14 mouse cellular contexts compared by ENCODE assay signal in the genomic region with DNA sequence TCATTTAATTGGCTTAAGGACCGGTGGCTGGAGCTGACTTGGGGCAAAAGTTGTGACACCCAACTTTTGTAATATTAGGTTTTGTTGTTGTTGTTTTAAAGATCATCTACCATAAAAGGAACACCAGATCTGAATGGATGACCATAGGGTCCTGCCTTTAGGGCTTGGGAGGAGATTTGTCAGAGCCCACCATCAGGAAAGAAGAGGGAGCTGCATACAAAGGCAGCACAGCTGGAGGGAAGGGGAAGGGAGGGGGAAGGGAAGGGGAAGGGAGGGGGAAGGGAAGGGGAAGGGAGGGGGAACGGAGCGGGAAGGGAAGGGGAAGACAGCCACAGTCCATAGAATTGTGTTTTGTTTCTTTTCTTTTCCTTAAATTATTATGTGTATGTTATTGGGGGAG. TPM values are rescaled to one million over a fixed set of nuclear protein-coding genes. Genes with fewer than 3 reads are reported as not detected.
DNase-seq lines count a peak whose midpoint lies in the region; ATAC-seq lines count a peak whose summit lies in the region.
"Had no signal": no experiment of that assay in that cellular context is flagged by ENCODE, and none has a peak within 500 bp of the region (broad histone marks: within the 10 kb centered on the region; RNA-seq: fewer than 3 reads in every experiment).

No protein-coding gene starts in this region.

- peaks cover 30% of the 10 kb centered on the region for H3K4me1 ChIP-seq in heart, embryonic 12.5 days (replicated peaks)
- peaks cover 23% of the 10 kb centered on the region for H3K4me1 ChIP-seq in lung, embryonic 15.5 days
- H3K4me1 ChIP-seq in embryonic facial prominence, embryonic 14.5 days (ENCODE audit: control insufficient read depth, insufficient read depth, low read length), result no peaks in the 10 kb centered on the region
- peaks cover 9% of the 10 kb centered on the region; the same call in 1 of the 2 replicates for H3K4me1 ChIP-seq in stomach, embryonic 15.5 days

- H3K27ac ChIP-seq in heart, embryonic 12.5 days (ENCODE audit: poor library complexity, severe bottlenecking), result no peak overlapping the region
- peak overlapping the region; percentile 61; the same call in 1 of the 2 replicates for H3K27ac ChIP-seq in lung, embryonic 15.5 days
- H3K27ac ChIP-seq in embryonic facial prominence, embryonic 14.5 days (replicated peaks; ENCODE audit: low read depth, low read length), result no peak overlapping the region
- H3K27ac ChIP-seq in stomach, embryonic 15.5 days, result no peak overlapping the region
- H3K27ac ChIP-seq: embryonic facial prominence, embryonic 13.5 days had no signal

- peak overlapping the region; percentile 84 for H3K4me2 ChIP-seq in heart, embryonic 12.5 days
- H3K4me2 ChIP-seq in lung, embryonic 15.5 days, result peak overlapping the region; percentile 73; the same call in 1 of the 2 replicates
- peak overlapping the region; percentile 61; the same call in 1 of the 2 replicates for H3K4me2 ChIP-seq in embryonic facial prominence, embryonic 14.5 days (ENCODE audit: low read depth, low read length)
- H3K4me2 ChIP-seq in stomach, embryonic 15.5 days, result peak overlapping the region; percentile 81

- no peak for DNase-seq in heart, postnatal 4 days
- DNase-seq in lung, adult 18-20 months, result no peak
- DNase-seq in embryonic facial prominence, embryonic 14.5 days (ENCODE audit: low spot score), result no peak
- DNase-seq in natural killer cell, adult 2 months (ENCODE audit: low spot score in 2 of 2), result no peak
- DNase-seq: cerebellum, adult 9-10 months had no signal

- H3K27me3 ChIP-seq in heart, embryonic 12.5 days (replicated peaks), result no peaks in the 10 kb centered on the region
- no peaks in the 10 kb centered on the region for H3K27me3 ChIP-seq in lung, embryonic 15.5 days
- peaks cover 19% of the 10 kb centered on the region for H3K27me3 ChIP-seq in embryonic facial prominence, embryonic 14.5 days (replicated peaks; ENCODE audit: control insufficient read depth, insufficient read depth, low read length)
- H3K27me3 ChIP-seq in stomach, embryonic 15.5 days (replicated peaks), result no peaks in the 10 kb centered on the region

- H3K4me3 ChIP-seq in heart, embryonic 12.5 days, result no peak overlapping the region
- 0 out of 2 replicates have a peak overlapping the region, but pooled peaks have one; percentile 68 for H3K4me3 ChIP-seq in lung, embryonic 15.5 days
- no peak overlapping the region for H3K4me3 ChIP-seq in embryonic facial prominence, embryonic 14.5 days (ENCODE audit: low read depth, low read length)
- no peak overlapping the region for H3K4me3 ChIP-seq in stomach, embryonic 15.5 days (replicated peaks)

- H3K9ac ChIP-seq in heart, embryonic 12.5 days, result no peak overlapping the region
- H3K9ac ChIP-seq in lung, embryonic 15.5 days, result no peak overlapping the region
- no peak overlapping the region for H3K9ac ChIP-seq in embryonic facial prominence, embryonic 14.5 days (ENCODE audit: low read depth, low read length)
- no peak overlapping the region for H3K9ac ChIP-seq in stomach, embryonic 15.5 days

- no peak for ATAC-seq in heart, embryonic 12.5 days (ENCODE audit: insufficient number of reproducible peaks, low FRiP score)
- ATAC-seq in lung, embryonic 15.5 days (ENCODE audit: borderline replicate concordance, extremely low read depth, low FRiP score, low TSS enrichment), result no peak
- ATAC-seq in embryonic facial prominence, embryonic 14.5 days (ENCODE audit: low read depth), result no peak
- ATAC-seq in stomach, embryonic 15.5 days (ENCODE audit: insufficient read depth, low FRiP score, low read depth), result no peak
- no peak for ATAC-seq in megakaryocyte progenitor cell, adult 5-6 weeks (replicated peaks; ENCODE audit: poor library complexity)

- H3K36me3 ChIP-seq in heart, embryonic 12.5 days, result no peaks in the 10 kb centered on the region
- H3K36me3 ChIP-seq in lung, embryonic 15.5 days, result no peaks in the 10 kb centered on the region
- no peaks in the 10 kb centered on the region for H3K36me3 ChIP-seq in embryonic facial prominence, embryonic 14.5 days (ENCODE audit: control insufficient read depth, insufficient read depth, low read length)
- no peaks in the 10 kb centered on the region for H3K36me3 ChIP-seq in stomach, embryonic 15.5 days
- H3K36me3 ChIP-seq: embryonic facial prominence, embryonic 13.5 days had no signal

- WGBS in heart, embryonic 12.5 days, result 15% methylated on average over 3 of the region's 3 CpGs
- 36% methylated on average over 3 of the region's 3 CpGs for WGBS in lung, embryonic 15.5 days
- 18% methylated on average over 3 of the region's 3 CpGs for WGBS in embryonic facial prominence, embryonic 14.5 days
- WGBS in stomach, embryonic 15.5 days, result 17% methylated on average over 2 of the region's 3 CpGs

- no peaks in the 10 kb centered on the region for H3K9me3 ChIP-seq in heart, embryonic 12.5 days (replicated peaks)
- H3K9me3 ChIP-seq in lung, embryonic 15.5 days, result no peaks in the 10 kb centered on the region
- no peaks in the 10 kb centered on the region for H3K9me3 ChIP-seq in embryonic facial prominence, embryonic 14.5 days (ENCODE audit: control insufficient read depth, low read length)
- no peaks in the 10 kb centered on the region for H3K9me3 ChIP-seq in stomach, embryonic 15.5 days
- H3K9me3 ChIP-seq: embryonic facial prominence, embryonic 13.5 days had no signal

RNA-seq across cellular contexts. Expression of a gene that starts 0.8 kb away (rescaled TPM):
- polyA plus RNA-seq in heart, embryonic 12.5 days (2016; fragmentation: Nextera tagmentation; extraction: Ambion mirVana), result 15.2 and 15.3 TPM in 2 replicates
- 10 to 100 TPM; 31.3 to 32.8 TPM for total RNA-seq in heart, postnatal 4 days (2021)
- 23.1 and 25.9 TPM in 2 replicates for polyA plus RNA-seq in lung, embryonic 15.5 days (2015; fragmentation: Nextera tagmentation; extraction: Ambion mirVana)
- 9.0 and 9.6 TPM in 2 replicates for polyA plus RNA-seq in embryonic facial prominence, embryonic 14.5 days (2014; fragmentation: Nextera tagmentation; extraction: Ambion mirVana)
- polyA plus RNA-seq in stomach, embryonic 15.5 days (2015; fragmentation: Nextera tagmentation; extraction: Ambion mirVana), result 28.4 and 29.6 TPM in 2 replicates
- total RNA-seq in megakaryocyte progenitor cell, adult 5-6 weeks (2015), result 22.8 and 28.2 TPM in 2 replicates
- total RNA-seq in megakaryocyte progenitor cell, adult 5-6 weeks (2017), result 16.7 and 21.2 TPM in 2 replicates

RNA-seq across cellular contexts. Expression of a gene that starts 28.4 kb away (rescaled TPM):
- polyA plus RNA-seq in heart, embryonic 12.5 days (2016; fragmentation: Nextera tagmentation; extraction: Ambion mirVana), result 15.5 and 16.1 TPM in 2 replicates
- 1 to 10 TPM; 7.6 to 9.0 TPM for total RNA-seq in heart, postnatal 4 days (2021)
- 16.0 and 16.9 TPM in 2 replicates for polyA plus RNA-seq in lung, embryonic 15.5 days (2015; fragmentation: Nextera tagmentation; extraction: Ambion mirVana)
- 9.4 and 10.0 TPM in 2 replicates for polyA plus RNA-seq in embryonic facial prominence, embryonic 14.5 days (2014; fragmentation: Nextera tagmentation; extraction: Ambion mirVana)
- polyA plus RNA-seq in stomach, embryonic 15.5 days (2015; fragmentation: Nextera tagmentation; extraction: Ambion mirVana), result 14.4 and 15.7 TPM in 2 replicates
- 7.6 and 10.1 TPM in 2 replicates for total RNA-seq in megakaryocyte progenitor cell, adult 5-6 weeks (2015)
- 11.2 and 11.7 TPM in 2 replicates for total RNA-seq in megakaryocyte progenitor cell, adult 5-6 weeks (2017)

RNA-seq across cellular contexts. Expression of a gene that starts 31.7 kb away (rescaled TPM):
- not detected in 2 replicates for polyA plus RNA-seq in heart, embryonic 12.5 days (2016; fragmentation: Nextera tagmentation; extraction: Ambion mirVana)
- total RNA-seq in heart, postnatal 4 days (2021), result not detected
- polyA plus RNA-seq in lung, embryonic 15.5 days (2015; fragmentation: Nextera tagmentation; extraction: Ambion mirVana), result not detected in 2 replicates
- not detected in 2 replicates for polyA plus RNA-seq in embryonic facial prominence, embryonic 14.5 days (2014; fragmentation: Nextera tagmentation; extraction: Ambion mirVana)
- polyA plus RNA-seq in stomach, embryonic 15.5 days (2015; fragmentation: Nextera tagmentation; extraction: Ambion mirVana), result not detected in 2 replicates
- total RNA-seq in megakaryocyte progenitor cell, adult 5-6 weeks (2015), result not detected in 2 replicates
- total RNA-seq in megakaryocyte progenitor cell, adult 5-6 weeks (2017), result not detected in 2 replicates
- total RNA-seq: adrenal gland, postnatal 4 days; left cerebral cortex, postnatal 14 days had no signal
- polyA plus RNA-seq: embryonic facial prominence, embryonic 13.5 days; hindbrain, embryonic 16.5 days; neural tube, embryonic 11.5 days had no signal

RNA-seq across cellular contexts. Expression of a gene that starts 43.1 kb away (rescaled TPM):
- 47.2 and 47.5 TPM in 2 replicates for polyA plus RNA-seq in heart, embryonic 12.5 days (2016; fragmentation: Nextera tagmentation; extraction: Ambion mirVana)
- 10 to 100 TPM; 38.7 to 39.6 TPM for total RNA-seq in heart, postnatal 4 days (2021)
- 88.7 and 90.7 TPM in 2 replicates for polyA plus RNA-seq in lung, embryonic 15.5 days (2015; fragmentation: Nextera tagmentation; extraction: Ambion mirVana)
- polyA plus RNA-seq in embryonic facial prominence, embryonic 14.5 days (2014; fragmentation: Nextera tagmentation; extraction: Ambion mirVana), result 84.5 and 89.0 TPM in 2 replicates
- polyA plus RNA-seq in stomach, embryonic 15.5 days (2015; fragmentation: Nextera tagmentation; extraction: Ambion mirVana), result 74.5 and 85.0 TPM in 2 replicates
- total RNA-seq in megakaryocyte progenitor cell, adult 5-6 weeks (2015), result 25.0 and 25.4 TPM in 2 replicates
- total RNA-seq in megakaryocyte progenitor cell, adult 5-6 weeks (2017), result 13.8 and 15.0 TPM in 2 replicates
